ENCODE assay signal across 25 mouse cellular contexts in the genomic region with DNA sequence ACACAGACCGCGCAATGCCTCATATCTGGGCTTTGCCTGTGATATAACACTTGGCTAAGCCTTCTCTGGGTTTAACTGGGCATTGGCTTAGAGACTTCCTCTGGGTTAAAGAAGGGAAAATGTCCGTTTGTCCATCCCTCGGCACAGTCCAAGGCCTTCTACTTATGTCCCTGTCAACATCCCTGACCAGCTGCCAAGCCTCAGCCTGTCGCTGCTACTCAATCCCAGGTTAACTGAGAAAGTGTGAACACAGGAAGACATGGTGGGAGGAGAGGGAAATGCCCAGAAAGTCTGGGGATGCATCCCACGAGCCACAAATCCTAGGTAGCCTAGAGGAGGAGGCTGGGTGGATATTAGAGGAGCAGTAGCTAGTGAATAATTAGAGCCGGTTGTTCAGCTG. TPM values are rescaled to one million over a fixed set of nuclear protein-coding genes. Genes with fewer than 3 reads are reported as not detected.
DNase-seq lines count a peak whose midpoint lies in the region; ATAC-seq lines count a peak whose summit lies in the region.
"Had no signal": no experiment of that assay in that cellular context is flagged by ENCODE, and none has a peak within 500 bp of the region (broad histone marks: within the 10 kb centered on the region; RNA-seq: fewer than 3 reads in every experiment).

No protein-coding gene starts in this region.

- H3K27me3 ChIP-seq in intestine, embryonic 16.5 days (replicated peaks; ENCODE audit: control insufficient read depth, insufficient read depth, low read length), result no peaks in the 10 kb centered on the region
- no peaks in the 10 kb centered on the region for H3K27me3 ChIP-seq in intestine, embryonic 15.5 days (replicated peaks)
- H3K27me3 ChIP-seq in megakaryocyte, embryonic 14.5 days (replicated peaks), result peaks cover 14% of the 10 kb centered on the region
- no peaks in the 10 kb centered on the region for H3K27me3 ChIP-seq in midbrain, embryonic 15.5 days (replicated peaks)
- H3K27me3 ChIP-seq: CH12.LX; hindbrain, embryonic 13.5 days; Patski had no signal

- 0 out of 2 replicates have a peak, but pooled peaks have one; percentile 20 for ATAC-seq in frontal cortex, adult (ENCODE audit: low TSS enrichment)
- no peak for ATAC-seq in intestine, embryonic 16.5 days
- no peak for ATAC-seq in intestine, embryonic 15.5 days
- no peak for ATAC-seq in megakaryocyte, adult 5-6 weeks (ENCODE audit: poor library complexity, severe bottlenecking)
- no peak for ATAC-seq in midbrain, embryonic 15.5 days (replicated peaks)
- ATAC-seq: forebrain, embryonic 14.5 days; hindbrain, embryonic 16.5 days; Patski had no signal

- no peak overlapping the region for H3K9ac ChIP-seq in intestine, embryonic 16.5 days (ENCODE audit: low read depth, low read length)
- no peak overlapping the region for H3K9ac ChIP-seq in intestine, embryonic 15.5 days
- H3K9ac ChIP-seq in midbrain, embryonic 15.5 days, result no peak overlapping the region
- H3K9ac ChIP-seq: heart, embryonic 13.5 days; hindbrain, embryonic 13.5 days had no signal

- no peaks in the 10 kb centered on the region for H3K36me3 ChIP-seq in intestine, embryonic 16.5 days (ENCODE audit: control insufficient read depth, insufficient read depth, low read length)
- no peaks in the 10 kb centered on the region for H3K36me3 ChIP-seq in intestine, embryonic 15.5 days
- no peaks in the 10 kb centered on the region for H3K36me3 ChIP-seq in megakaryocyte, embryonic 14.5 days (replicated peaks; ENCODE audit: low read length)
- H3K36me3 ChIP-seq in midbrain, embryonic 15.5 days (replicated peaks), result no peaks in the 10 kb centered on the region
- H3K36me3 ChIP-seq: G1E; heart, embryonic 10.5 days; heart, embryonic 13.5 days; hindbrain, embryonic 13.5 days had no signal

- WGBS in intestine, embryonic 16.5 days, result 76% methylated on average over 7 of the region's 7 CpGs
- 72% methylated on average over 7 of the region's 7 CpGs for WGBS in intestine, embryonic 15.5 days
- WGBS in midbrain, embryonic 15.5 days, result 82% methylated on average over 7 of the region's 7 CpGs

- peaks cover 50% of the 10 kb centered on the region for H3K4me1 ChIP-seq in intestine, embryonic 16.5 days (ENCODE audit: control insufficient read depth, insufficient read depth, low read length)
- peaks cover 37% of the 10 kb centered on the region for H3K4me1 ChIP-seq in intestine, embryonic 15.5 days (replicated peaks)
- H3K4me1 ChIP-seq in megakaryocyte, embryonic 14.5 days, result peaks cover 94% of the 10 kb centered on the region
- H3K4me1 ChIP-seq in midbrain, embryonic 15.5 days, result no peaks in the 10 kb centered on the region

- H3K9me3 ChIP-seq in intestine, embryonic 16.5 days (ENCODE audit: control insufficient read depth, low read length), result no peaks in the 10 kb centered on the region
- no peaks in the 10 kb centered on the region for H3K9me3 ChIP-seq in intestine, embryonic 15.5 days
- H3K9me3 ChIP-seq in megakaryocyte, embryonic 14.5 days, result no peaks in the 10 kb centered on the region
- no peaks in the 10 kb centered on the region for H3K9me3 ChIP-seq in midbrain, embryonic 15.5 days
- H3K9me3 ChIP-seq: G1E; heart, embryonic 10.5 days; heart, embryonic 13.5 days; hindbrain, embryonic 13.5 days had no signal

- peak overlapping the region; percentile 92; the same call in 1 of the 2 replicates for H3K27ac ChIP-seq in intestine, embryonic 16.5 days (ENCODE audit: low read length)
- H3K27ac ChIP-seq in intestine, embryonic 15.5 days, result no peak overlapping the region
- H3K27ac ChIP-seq in midbrain, embryonic 15.5 days, result no peak overlapping the region
- H3K27ac ChIP-seq: heart, adult 2 months; heart, embryonic 13.5 days; hindbrain, embryonic 13.5 days had no signal

- no peak overlapping the region for H3K4me3 ChIP-seq in intestine, embryonic 16.5 days (ENCODE audit: low read length)
- H3K4me3 ChIP-seq in intestine, embryonic 15.5 days (replicated peaks), result no peak overlapping the region
- peak overlapping the region; percentile 47 for H3K4me3 ChIP-seq in megakaryocyte, embryonic 14.5 days (replicated peaks)
- no peak overlapping the region for H3K4me3 ChIP-seq in midbrain, embryonic 15.5 days
- H3K4me3 ChIP-seq: heart, adult 2 months; heart, embryonic 10.5 days; heart, embryonic 13.5 days; hindbrain, embryonic 13.5 days had no signal

- no peak overlapping the region for H3K4me2 ChIP-seq in intestine, embryonic 16.5 days (ENCODE audit: low read depth, low read length)
- no peak overlapping the region for H3K4me2 ChIP-seq in intestine, embryonic 15.5 days (replicated peaks)
- no peak overlapping the region for H3K4me2 ChIP-seq in midbrain, embryonic 15.5 days
- H3K4me2 ChIP-seq: heart, embryonic 13.5 days; hindbrain, embryonic 13.5 days had no signal

- no peak for DNase-seq in frontal cortex, postnatal 10 days (ENCODE audit: low spot score in 2 of 2)
- DNase-seq: adrenal gland, postnatal 10 days; adrenal gland, postnatal 36 days; B cell, adult 2 months; cerebellum, adult 18-20 months; cerebellum, adult 9-10 months; cerebellum, postnatal 14 days; gastrocnemius, postnatal 36 days; heart, adult 2 months; heart, postnatal 14 days; heart, postnatal 4 days had no signal

RNA-seq across cellular contexts. Expression of a gene that starts 7.7 kb away (rescaled TPM):
- polyA plus RNA-seq in intestine, embryonic 16.5 days (2015; fragmentation: Nextera tagmentation; extraction: Ambion mirVana), result 52.1 and 56.5 TPM in 2 replicates
- polyA plus RNA-seq in intestine, embryonic 15.5 days (2015; fragmentation: Nextera tagmentation; extraction: Ambion mirVana), result 57.2 and 58.3 TPM in 2 replicates
- polyA plus RNA-seq in megakaryocyte, embryonic 14.5 days (2012; ENCODE audit: insufficient read depth, low replicate concordance), result 32.1 and 64.4 TPM in 2 replicates
- total RNA-seq in megakaryocyte, adult 5-6 weeks (2015), result 274 and 291 TPM in 2 replicates
- 424 and 451 TPM in 2 replicates for total RNA-seq in megakaryocyte, adult 5-6 weeks (2017)
- polyA plus RNA-seq in midbrain, embryonic 15.5 days (2015; fragmentation: Nextera tagmentation; extraction: Ambion mirVana), result 14.7 and 19.6 TPM in 2 replicates

RNA-seq across cellular contexts. Expression of a gene that starts 20.5 kb away (rescaled TPM):
- 13.3 and 14.7 TPM in 2 replicates for polyA plus RNA-seq in intestine, embryonic 16.5 days (2015; fragmentation: Nextera tagmentation; extraction: Ambion mirVana)
- 12.6 and 15.0 TPM in 2 replicates for polyA plus RNA-seq in intestine, embryonic 15.5 days (2015; fragmentation: Nextera tagmentation; extraction: Ambion mirVana)
- polyA plus RNA-seq in megakaryocyte, embryonic 14.5 days (2012; ENCODE audit: insufficient read depth, low replicate concordance), result 2.6 and 9.1 TPM in 2 replicates
- total RNA-seq in megakaryocyte, adult 5-6 weeks (2015), result 7.4 and 11.0 TPM in 2 replicates
- 12.8 TPM in 2 replicates for total RNA-seq in megakaryocyte, adult 5-6 weeks (2017)
- 7.6 and 9.6 TPM in 2 replicates for polyA plus RNA-seq in midbrain, embryonic 15.5 days (2015; fragmentation: Nextera tagmentation; extraction: Ambion mirVana)
